ENCODE assay signal across 18 mouse cellular contexts in the genomic region with DNA sequence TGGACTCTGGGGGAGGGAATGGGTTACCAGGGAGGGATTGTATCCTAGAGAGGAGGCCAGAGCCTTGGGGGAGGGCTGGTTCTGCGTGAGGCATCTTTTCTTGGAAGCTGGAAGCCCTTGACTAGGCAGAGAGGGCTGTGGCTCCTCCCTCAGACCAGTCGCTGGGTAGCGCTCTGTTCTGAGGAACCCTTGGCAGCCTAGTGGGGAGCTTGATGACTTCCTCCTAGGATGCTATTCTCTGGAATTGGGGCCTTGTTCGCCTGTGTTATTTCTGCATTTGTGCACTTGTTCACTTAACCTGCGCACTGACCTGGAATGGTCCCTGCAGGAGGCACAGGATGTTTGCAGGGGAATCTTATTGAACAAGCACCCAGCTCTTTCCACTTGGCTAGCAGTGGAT.
DNase-seq lines count a peak whose midpoint lies in the region; ATAC-seq lines count a peak whose summit lies in the region.
"Had no signal": no experiment of that assay in that cellular context is flagged by ENCODE, and none has a peak within 500 bp of the region (broad histone marks: within the 10 kb centered on the region; RNA-seq: fewer than 3 reads in every experiment).

No protein-coding gene starts in this region.

- H3K27ac ChIP-seq in kidney, embryonic 16.5 days (ENCODE audit: low read length): no peak overlapping the region
- no peak overlapping the region for H3K27ac ChIP-seq in forebrain, embryonic 14.5 days (ENCODE audit: low read depth, low read length)
- H3K27ac ChIP-seq: embryonic facial prominence, embryonic 15.5 days; intestine, embryonic 15.5 days; liver, embryonic 12.5 days; lung, embryonic 15.5 days; stomach, postnatal 0 days had no signal

- peaks cover 5% of the 10 kb centered on the region; the same call in 1 of the 2 replicates for H3K4me1 ChIP-seq in kidney, embryonic 16.5 days (ENCODE audit: insufficient read depth, low read length)
- H3K4me1 ChIP-seq in forebrain, embryonic 14.5 days (ENCODE audit: control insufficient read depth, insufficient read depth, low read length): peaks cover 3% of the 10 kb centered on the region
- H3K4me1 ChIP-seq: embryonic facial prominence, embryonic 15.5 days; intestine, embryonic 15.5 days; liver, embryonic 12.5 days; lung, embryonic 15.5 days had no signal

- no peaks in the 10 kb centered on the region for H3K36me3 ChIP-seq in kidney, embryonic 16.5 days (ENCODE audit: insufficient read depth, low read length)
- H3K36me3 ChIP-seq in forebrain, embryonic 14.5 days (ENCODE audit: control insufficient read depth, insufficient read depth, low read length): no peaks in the 10 kb centered on the region
- H3K36me3 ChIP-seq: embryonic facial prominence, embryonic 15.5 days; heart, embryonic 12.5 days; intestine, embryonic 15.5 days; liver, embryonic 12.5 days; lung, embryonic 15.5 days had no signal

- no peak for DNase-seq in cerebellum, postnatal 4 days (ENCODE audit: low spot score in 2 of 2)
- DNase-seq in kidney, adult 11 months: no peak
- peak; percentile 44 to 64 for DNase-seq in cerebellum, adult 18-20 months
- no peak for DNase-seq in forebrain, embryonic 14.5 days (ENCODE audit: low spot score)
- DNase-seq in thymus, adult 18-20 months: no peak
- DNase-seq in gastrocnemius, postnatal 25 days: no peak
- DNase-seq: adrenal gland, postnatal 36 days; gastrocnemius, postnatal 36 days; heart, postnatal 36 days; thymus, postnatal 36 days had no signal

- 56% methylated on average over 5 of the region's 5 CpGs for WGBS in kidney, embryonic 16.5 days
- WGBS in forebrain, embryonic 14.5 days: 29% methylated on average over 5 of the region's 5 CpGs

- H3K4me3 ChIP-seq in kidney, embryonic 16.5 days (ENCODE audit: low read length): no peak overlapping the region
- no peak overlapping the region for H3K4me3 ChIP-seq in forebrain, embryonic 14.5 days (ENCODE audit: low read depth, low read length)
- H3K4me3 ChIP-seq: embryonic facial prominence, embryonic 15.5 days; heart, embryonic 12.5 days; intestine, embryonic 15.5 days; liver, embryonic 12.5 days; lung, embryonic 15.5 days had no signal

- no peaks in the 10 kb centered on the region for H3K27me3 ChIP-seq in kidney, embryonic 16.5 days (ENCODE audit: insufficient read depth, low read length)
- H3K27me3 ChIP-seq in forebrain, embryonic 14.5 days (replicated peaks; ENCODE audit: control insufficient read depth, insufficient read depth, low read length): no peaks in the 10 kb centered on the region
- H3K27me3 ChIP-seq: embryonic facial prominence, embryonic 15.5 days; heart, embryonic 12.5 days; intestine, embryonic 15.5 days; liver, embryonic 12.5 days; lung, embryonic 15.5 days had no signal

- H3K9ac ChIP-seq in kidney, embryonic 16.5 days (replicated peaks; ENCODE audit: low read length): no peak overlapping the region
- no peak overlapping the region for H3K9ac ChIP-seq in forebrain, embryonic 14.5 days (ENCODE audit: low read length)
- H3K9ac ChIP-seq: embryonic facial prominence, embryonic 15.5 days; heart, embryonic 12.5 days; intestine, embryonic 15.5 days; liver, embryonic 12.5 days; lung, embryonic 15.5 days had no signal

- no peak overlapping the region for H3K4me2 ChIP-seq in kidney, embryonic 16.5 days (replicated peaks; ENCODE audit: low read depth, low read length)
- H3K4me2 ChIP-seq in forebrain, embryonic 14.5 days (ENCODE audit: low read length): no peak overlapping the region
- H3K4me2 ChIP-seq: embryonic facial prominence, embryonic 15.5 days; heart, embryonic 12.5 days; intestine, embryonic 15.5 days; liver, embryonic 12.5 days; lung, embryonic 15.5 days had no signal

- ATAC-seq in cerebellum, adult (ENCODE audit: insufficient number of reproducible peaks, low FRiP score, low TSS enrichment): peak; percentile 52
- ATAC-seq in kidney, embryonic 16.5 days (ENCODE audit: low FRiP score, low TSS enrichment): peak; percentile 37; the same call in 1 of the 2 replicates
- ATAC-seq in forebrain, embryonic 14.5 days: 0 out of 2 replicates have a peak, but pooled peaks have one; percentile 52
- ATAC-seq: intestine, embryonic 15.5 days; liver, embryonic 12.5 days had no signal

- no peaks in the 10 kb centered on the region for H3K9me3 ChIP-seq in kidney, embryonic 16.5 days (ENCODE audit: low read length)
- no peaks in the 10 kb centered on the region for H3K9me3 ChIP-seq in forebrain, embryonic 14.5 days (replicated peaks; ENCODE audit: control insufficient read depth, low read length)
- H3K9me3 ChIP-seq: embryonic facial prominence, embryonic 15.5 days; heart, embryonic 12.5 days; intestine, embryonic 15.5 days; liver, embryonic 12.5 days; lung, embryonic 15.5 days had no signal

Comparison
In these comparisons a context has a peak if more than half of its experiments do, and no peak if none do; other contexts are left out.
1. DNase-seq: peak in cerebellum, adult 18-20 months (2 of 2); none in cerebellum, postnatal 4 days (0 of 2), kidney, adult 11 months (single experiment), forebrain, embryonic 14.5 days (single experiment), thymus, adult 18-20 months (0 of 2) and gastrocnemius, postnatal 25 days (single experiment).
2. Peak in every context shown above with its lines, with median percentiles within 50 percentile points of each other: ATAC-seq.